Mouse (Mus musculus) C2C12 (cell line): ENCODE measurements at regions not wholly inside any gene's neighbourhood (a gene's known extent, or its start where the extent isn't known, plus 50 kb on each side); places are given as distances from the start of the nearest gene placed in this dataset.

Experiments
- CTCF ChIP-seq: IDR thresholded peaks from one replicate; pipeline ENCODE4 v1.5.1; 2011; ENCODE audit not compliant: control insufficient read depth, insufficient read depth, insufficient read length
- MYOG ChIP-seq: IDR thresholded peaks from one replicate; pipeline ENCODE4 v1.6.1; 2011; ENCODE audit not compliant: control insufficient read depth, insufficient read length; ENCODE audit errors: extremely low read depth
- USF1 ChIP-seq: IDR thresholded peaks from one replicate; pipeline ENCODE4 v1.6.1; 2011; ENCODE audit warnings: low read depth, mild to moderate bottlenecking, control low read depth, moderate library complexity

GRCm38 (mm10) chr10:118620611-118621010 lies 179.8 kb downstream of the Ifng start:
- TF ChIP-seq CTCF (no peak), USF1 (no peak), MYOG (no peak)
